Mouse (Mus musculus) spleen, adult 2 months (tissue): ENCODE results near the gene Tlx2. TPM values are rescaled to one million over a fixed set of nuclear protein-coding genes. Genes with fewer than 3 reads are reported as not detected.

Experiments
- DNase-seq, 2 experiments: peaks; one replicate each; pipeline versions ENCODE4 v3.0.0 to v3.0.0-alpha.2; 2012 to 2021; ENCODE audit warnings: low spot score in 2 of 2, low read depth in 1 of 2
- H3K27ac ChIP-seq: fragments of 200-500 bp; 2 replicates; pipeline ENCODE4 v1.5.1; 2012; ENCODE audit warnings: low read length, inconsistent platforms; ENCODE audit not compliant: insufficient read depth
- H3K27me3 ChIP-seq: fragments of 200-500 bp; 2 replicates; pipeline ENCODE4 v1.6.1; 2012; ENCODE audit warnings: mild to moderate bottlenecking, moderate library complexity, low read length, inconsistent platforms; ENCODE audit not compliant: control insufficient read depth, insufficient read depth
- H3K36me3 ChIP-seq: fragments of 200-500 bp; 2 replicates; pipeline ENCODE4 v1.6.1; 2012; ENCODE audit warnings: mild to moderate bottlenecking, low read length, inconsistent platforms; ENCODE audit not compliant: control insufficient read depth, insufficient read depth
- H3K4me1 ChIP-seq: fragments of 200-500 bp; 2 replicates; pipeline ENCODE4 v1.6.1; 2011; ENCODE audit warnings: inconsistent platforms; ENCODE audit not compliant: control insufficient read depth, insufficient read depth, insufficient read length
- H3K4me3 ChIP-seq: fragments of 200-500 bp; 2 replicates; pipeline ENCODE4 v1.5.1; 2011; ENCODE audit warnings: mild to moderate bottlenecking, inconsistent platforms; ENCODE audit not compliant: insufficient read depth, insufficient read length; ENCODE audit errors: extremely low read depth
- CTCF ChIP-seq: fragments of 200-500 bp; IDR thresholded peaks from 2 replicates; pipeline ENCODE4 v1.5.1; 2011; ENCODE audit warnings: mild to moderate bottlenecking, inconsistent platforms; ENCODE audit not compliant: insufficient read depth, insufficient read length, insufficient replicate concordance; ENCODE audit errors: extremely low read depth
- POLR2A ChIP-seq: fragments of 200-500 bp; IDR thresholded peaks from 2 replicates; pipeline ENCODE4 v1.6.1; 2011; ENCODE audit warnings: low read depth, low read length, inconsistent platforms
- WGBS: fragments of 180-500 bp; shearing (Covaris S2); methylation state at CpG from one replicate; pipeline ENCODE4 v1.1.7; 2018; 5-methylcytosine and 5-hydroxymethylcytosine counted together
- polyA plus RNA-seq: library from polyadenylated mRNA; depleted of rRNA; stranded (reverse); fragments of >200 nt; gene quantifications from 2 replicates; pipeline ENCODE4 v1.2.3, GENCODE M21; 2012

Tlx2 gene
- polyA plus RNA-seq, 1 experiment, result 0.16 TPM

GRCm38 (mm10) chr6:83040601-83041000 is 29.5 kb downstream of the Tlx2 start:
- Histone ChIP-seq H3K27me3 (no peaks in the 10 kb centered on the region), H3K36me3 (no peaks in the 10 kb centered on the region), H3K4me1 (peaks cover 11% of the 10 kb centered on the region; the same call in 1 of the 2 replicates), H3K27ac (0 out of 2 replicates have a peak overlapping the region, but pooled peaks have one; percentile 48), H3K4me3 (no peak overlapping the region)
- no peak for DNase-seq
- 83% methylated on average over 5 of the region's 5 CpGs for WGBS
- TF ChIP-seq CTCF, result no peak
- no peak for TF ChIP-seq POLR2A

GRCm38 (mm10) chr6:83038496-83039012 is 31.5 kb downstream of the Tlx2 start:
- Histone ChIP-seq H3K27me3 (no peaks in the 10 kb centered on the region), H3K36me3 (no peaks in the 10 kb centered on the region), H3K4me3 (peak overlapping the region; percentile 51), H3K4me1 (peaks cover 7% of the 10 kb centered on the region; the same call in 1 of the 2 replicates), H3K27ac (peak overlapping the region; percentile 85)
- DNase-seq, result peak; percentile 81 to 94
- no peak for TF ChIP-seq POLR2A
- no peak for TF ChIP-seq CTCF
- 23% methylated on average over 24 of the region's 24 CpGs for WGBS

GRCm38 (mm10) chr6:83037188-83037587 is 32.9 kb downstream of the Tlx2 start:
- Histone ChIP-seq H3K4me1 (peaks cover 7% of the 10 kb centered on the region; the same call in 1 of the 2 replicates), H3K36me3 (peaks cover under 1% of the 10 kb centered on the region; the same call in 1 of the 2 replicates), H3K27me3 (no peaks in the 10 kb centered on the region), H3K27ac (no peak overlapping the region), H3K4me3 (no peak overlapping the region)
- no peak for DNase-seq
- WGBS, result 95% methylated on average over 8 of the region's 8 CpGs
- TF ChIP-seq POLR2A, result no peak
- no peak for TF ChIP-seq CTCF

GRCm38 (mm10) chr6:83034463-83035055 is 35.5 kb downstream of the Tlx2 start:
- Histone ChIP-seq H3K27ac (no peak overlapping the region), H3K36me3 (peaks cover 13% of the 10 kb centered on the region), H3K27me3 (no peaks in the 10 kb centered on the region), H3K4me1 (peaks cover 7% of the 10 kb centered on the region; the same call in 1 of the 2 replicates), H3K4me3 (no peak overlapping the region)
- DNase-seq, result no peak
- TF ChIP-seq POLR2A, result no peak
- TF ChIP-seq CTCF, result no peak
- 92% methylated on average over 5 of the region's 5 CpGs for WGBS

GRCm38 (mm10) chr6:83033249-83034185 is 36.6 kb downstream of the Tlx2 start, which contains the start of the genes Dok1 and Loxl3:
Dok1 (minus strand) TSS chr6:83033471.
Loxl3 (plus strand) TSS chr6:83034173.
- Histone ChIP-seq H3K4me3 (peak within 1 kb of the TSS; percentile 96), H3K4me1 (peaks cover 4% of the 10 kb centered on the region; the same call in 1 of the 2 replicates), H3K27ac (peak within 1 kb of the TSS; percentile 83), H3K36me3 (peaks cover 13% of the 10 kb centered on the region), H3K27me3 (no peaks in the 10 kb centered on the region)
- WGBS, result 3% methylated on average over 51 of the region's 51 CpGs
- peak; percentile 51; the same call in 1 of the 2 replicates for TF ChIP-seq POLR2A
- no peak for TF ChIP-seq CTCF
- DNase-seq, result peak; percentile 41 to 65

GRCm38 (mm10) chr6:83032769-83033191 is 37.3 kb downstream of the Tlx2 start:
- Histone ChIP-seq H3K4me1 (peaks cover 4% of the 10 kb centered on the region; the same call in 1 of the 2 replicates), H3K36me3 (peaks cover 13% of the 10 kb centered on the region), H3K27ac (peak overlapping the region; percentile 83), H3K27me3 (no peaks in the 10 kb centered on the region), H3K4me3 (peak overlapping the region; percentile 96)
- WGBS, result under 1% methylated on average over 31 of the region's 31 CpGs
- TF ChIP-seq CTCF (peak; percentile 3; the same call in 1 of the 2 replicates), POLR2A (no peak)
- DNase-seq, result peak in 1 of 2 experiments; percentile 54
